In genomic region chr1:161688946-161689345, GRCm38 (mm10) we compare ENCODE assay signal across 14 mouse cellular contexts.
DNase-seq lines count a peak whose midpoint lies in the region; ATAC-seq lines count a peak whose summit lies in the region.
"Had no signal": no experiment of that assay in that cellular context is flagged by ENCODE, and none has a peak within 500 bp of the region (broad histone marks: within the 10 kb centered on the region; RNA-seq: fewer than 3 reads in every experiment).

No protein-coding gene starts in this region.

- no peak overlapping the region for H3K9ac ChIP-seq in limb, embryonic 13.5 days
- H3K9ac ChIP-seq in embryonic facial prominence, embryonic 14.5 days (ENCODE audit: low read depth, low read length) = no peak overlapping the region
- H3K9ac ChIP-seq in neural tube, embryonic 12.5 days = no peak overlapping the region
- H3K9ac ChIP-seq: forebrain, embryonic 12.5 days; heart, embryonic 12.5 days had no signal

- H3K4me2 ChIP-seq in limb, embryonic 13.5 days (replicated peaks) = no peak overlapping the region
- H3K4me2 ChIP-seq in embryonic facial prominence, embryonic 14.5 days (ENCODE audit: low read depth, low read length) = no peak overlapping the region
- no peak overlapping the region for H3K4me2 ChIP-seq in neural tube, embryonic 12.5 days (replicated peaks)
- H3K4me2 ChIP-seq: forebrain, embryonic 12.5 days; heart, embryonic 12.5 days had no signal

- H3K27ac ChIP-seq in limb, embryonic 13.5 days = no peak overlapping the region
- H3K27ac ChIP-seq in limb, embryonic 10.5 days = no peak overlapping the region
- no peak overlapping the region for H3K27ac ChIP-seq in embryonic facial prominence, embryonic 14.5 days (replicated peaks; ENCODE audit: low read depth, low read length)
- H3K27ac ChIP-seq in neural tube, embryonic 12.5 days = no peak overlapping the region
- H3K27ac ChIP-seq: forebrain, embryonic 12.5 days; left cerebral cortex, adult 2 months had no signal

- DNase-seq in embryo, embryonic 10.5 days (ENCODE audit: low spot score) = peak; percentile 15
- no peak for DNase-seq in embryo, embryonic 9.5 days (ENCODE audit: extremely low spot score)
- no peak for DNase-seq in limb, embryonic 10.5 days (ENCODE audit: low spot score)
- peak; percentile 49 for DNase-seq in embryonic facial prominence, embryonic 14.5 days (ENCODE audit: low spot score)
- no peak for DNase-seq in urinary bladder, adult 18-20 months (ENCODE audit: low spot score in 2 of 2)
- DNase-seq: cerebellum, adult 18-20 months; gastrocnemius, postnatal 10 days; lung, postnatal 36 days had no signal

- 14% methylated on average over 3 of the region's 3 CpGs for WGBS in limb, embryonic 13.5 days
- 23% methylated on average over 3 of the region's 3 CpGs for WGBS in limb, embryonic 10.5 days
- 8% methylated on average over 3 of the region's 3 CpGs for WGBS in embryonic facial prominence, embryonic 14.5 days
- WGBS in neural tube, embryonic 12.5 days = 28% methylated on average over 3 of the region's 3 CpGs

- 0 out of 2 replicates have a peak, but pooled peaks cover 6% of the 10 kb centered on the region for H3K4me1 ChIP-seq in limb, embryonic 13.5 days
- H3K4me1 ChIP-seq in limb, embryonic 10.5 days = peaks cover 4% of the 10 kb centered on the region; the same call in 1 of the 2 replicates
- H3K4me1 ChIP-seq in embryonic facial prominence, embryonic 14.5 days (ENCODE audit: control insufficient read depth, insufficient read depth, low read length) = peaks cover 4% of the 10 kb centered on the region
- no peaks in the 10 kb centered on the region for H3K4me1 ChIP-seq in neural tube, embryonic 12.5 days
- H3K4me1 ChIP-seq: forebrain, embryonic 12.5 days; heart, embryonic 12.5 days had no signal

- H3K36me3 ChIP-seq in limb, embryonic 13.5 days = no peaks in the 10 kb centered on the region
- no peaks in the 10 kb centered on the region for H3K36me3 ChIP-seq in limb, embryonic 10.5 days
- no peaks in the 10 kb centered on the region for H3K36me3 ChIP-seq in embryonic facial prominence, embryonic 14.5 days (ENCODE audit: control insufficient read depth, insufficient read depth, low read length)
- H3K36me3 ChIP-seq in neural tube, embryonic 12.5 days = no peaks in the 10 kb centered on the region
- H3K36me3 ChIP-seq: forebrain, embryonic 12.5 days; heart, embryonic 12.5 days had no signal

- no peak overlapping the region for H3K4me3 ChIP-seq in limb, embryonic 13.5 days
- no peak overlapping the region for H3K4me3 ChIP-seq in limb, embryonic 10.5 days
- H3K4me3 ChIP-seq in embryonic facial prominence, embryonic 14.5 days (ENCODE audit: low read depth, low read length) = no peak overlapping the region
- no peak overlapping the region for H3K4me3 ChIP-seq in neural tube, embryonic 12.5 days
- H3K4me3 ChIP-seq: forebrain, embryonic 12.5 days; heart, embryonic 12.5 days; left cerebral cortex, adult 2 months had no signal

- no peaks in the 10 kb centered on the region for H3K9me3 ChIP-seq in limb, embryonic 13.5 days
- no peaks in the 10 kb centered on the region for H3K9me3 ChIP-seq in limb, embryonic 10.5 days (replicated peaks)
- no peaks in the 10 kb centered on the region for H3K9me3 ChIP-seq in embryonic facial prominence, embryonic 14.5 days (ENCODE audit: control insufficient read depth, low read length)
- no peaks in the 10 kb centered on the region for H3K9me3 ChIP-seq in neural tube, embryonic 12.5 days
- H3K9me3 ChIP-seq: forebrain, embryonic 12.5 days; heart, embryonic 12.5 days had no signal

- no peaks in the 10 kb centered on the region; the same call in 1 of the 2 replicates for H3K27me3 ChIP-seq in limb, embryonic 13.5 days
- no peaks in the 10 kb centered on the region for H3K27me3 ChIP-seq in limb, embryonic 10.5 days (ENCODE audit: low read depth, poor library complexity, severe bottlenecking)
- H3K27me3 ChIP-seq in embryonic facial prominence, embryonic 14.5 days (replicated peaks; ENCODE audit: control insufficient read depth, insufficient read depth, low read length) = no peaks in the 10 kb centered on the region; the same call in 1 of the 2 replicates
- H3K27me3 ChIP-seq in neural tube, embryonic 12.5 days (replicated peaks) = no peaks in the 10 kb centered on the region
- H3K27me3 ChIP-seq: forebrain, embryonic 12.5 days; heart, embryonic 12.5 days had no signal

- peak; percentile 72; the same call in 1 of the 2 replicates for ATAC-seq in limb, embryonic 13.5 days (ENCODE audit: low FRiP score, low read depth)
- ATAC-seq in embryonic facial prominence, embryonic 14.5 days (ENCODE audit: low read depth) = peak; percentile 33; the same call in 1 of the 2 replicates
- peak; percentile 68; the same call in 1 of the 2 replicates for ATAC-seq in neural tube, embryonic 12.5 days (ENCODE audit: low FRiP score, low read depth)
- ATAC-seq in monocyte, adult 5-6 weeks (replicated peaks; ENCODE audit: insufficient number of reproducible peaks, low FRiP score, low TSS enrichment, poor library complexity, severe bottlenecking) = no peak

Comparison
In these comparisons a context has a peak if more than half of its experiments do, and no peak if none do; other contexts are left out.
1. DNase-seq: peak in embryo, embryonic 10.5 days (single experiment) and embryonic facial prominence, embryonic 14.5 days (single experiment); none in embryo, embryonic 9.5 days (single experiment), limb, embryonic 10.5 days (single experiment) and urinary bladder, adult 18-20 months (0 of 2).